Mouse (Mus musculus): Measurements from ENCODE around the gene Mast4. TPM values are rescaled to one million over a fixed set of nuclear protein-coding genes. Genes with fewer than 3 reads are reported as not detected.
"Not testable (repeated sequence)": the region's sequence is repeated elsewhere in the genome, so short reads cannot be mapped to it uniquely, and the experiment has no call there.

Mast4 gene
- 10.5 TPM for polyA plus RNA-seq (2021)

DNA sequence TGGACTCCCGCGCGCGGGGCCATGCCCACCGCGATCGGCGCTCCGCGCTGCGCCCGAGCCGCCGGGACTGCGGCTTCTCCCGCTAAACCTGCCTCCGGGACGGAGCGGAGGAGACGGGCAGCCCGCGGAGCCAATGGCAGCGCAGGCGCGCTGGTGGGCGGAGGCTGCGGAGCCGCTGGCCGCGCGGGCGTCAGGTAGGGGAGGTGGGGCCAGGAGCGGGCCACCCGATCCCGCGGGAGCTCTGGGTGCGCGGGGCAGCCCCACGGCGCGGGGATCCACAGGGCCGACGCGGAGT, at the start of gene Mast4:
TSS of gene Mast4 (minus strand) at position 106 of the 295 bp plus-strand sequence.
- no peak for TF ChIP-seq CTCF (IDR thresholded peaks at IDR 0.05)
- in situ Hi-C loops (cut with MboI; ENCODE audit: low pct_unique_long_range_greater_than_20kb): loop anchor here (5.0 to 25.0 kb wide), 2 partner anchors 157 to 303 kb away; no protein-coding TSS in a partner anchor
- POLR2A ChIA-PET: no interaction called here
- CTCF ChIA-PET: no interaction called here
- ATAC-seq (peak; percentile 97), DNase-seq (ENCODE audit: low read depth, low spot score) (peak; percentile 51)
- H3K27me3 ChIP-seq: peaks cover 8% of the 10 kb centered on the region

DNA sequence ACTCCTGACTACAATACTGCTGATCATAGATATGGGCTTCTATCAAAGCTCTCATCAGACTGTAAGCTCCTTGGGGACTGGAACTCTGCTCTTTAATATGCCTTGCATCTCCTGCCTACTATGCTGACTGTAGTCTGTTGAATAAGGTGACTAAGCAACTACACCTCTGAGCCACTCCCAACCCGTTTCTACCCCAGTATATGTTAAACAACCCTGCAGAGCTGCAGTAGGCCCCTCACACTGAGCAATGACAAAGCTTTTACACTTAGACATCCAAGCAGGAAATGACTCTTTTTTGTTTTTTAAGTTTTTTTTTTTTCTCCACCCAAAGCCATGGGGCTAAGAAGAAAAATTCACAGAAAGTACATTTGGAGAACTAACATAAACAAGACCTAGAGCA, 40.2 kb upstream of the Mast4 start:
- CTCF ChIA-PET: no interaction called here
- POLR2A ChIA-PET: interaction anchor here (0.6 kb wide), 1 partner anchor 164 kb away, joined by 4 read pairs; no protein-coding TSS in a partner anchor
- H3K27me3 ChIP-seq: no peaks in the 10 kb centered on the region
- in situ Hi-C loops (cut with MboI; ENCODE audit: low pct_unique_long_range_greater_than_20kb): no loop called here
- ATAC-seq: no peak
- TF ChIP-seq CTCF (IDR thresholded peaks at IDR 0.05): no peak
- no peak for DNase-seq (ENCODE audit: low read depth, low spot score)

DNA sequence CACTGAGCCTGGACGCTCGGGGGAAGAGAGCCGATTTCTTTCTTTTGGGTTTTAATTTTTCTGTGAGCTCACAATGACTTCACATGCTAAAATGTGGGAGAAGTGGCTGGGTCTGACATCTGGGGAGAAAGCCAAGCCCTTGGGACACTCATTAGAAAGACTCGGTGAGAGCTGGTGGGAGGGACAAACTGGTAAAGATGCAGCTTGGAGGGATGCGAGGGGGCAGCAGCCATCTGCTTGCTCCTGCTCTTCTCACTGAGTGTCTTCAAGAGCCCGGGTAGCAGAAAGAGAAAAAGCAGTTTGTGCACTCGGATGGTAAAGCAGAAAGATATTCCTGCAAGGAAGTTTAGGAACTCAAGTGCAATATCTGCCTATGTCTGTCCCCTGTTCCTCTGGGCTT, 34.9 kb upstream of the Mast4 start:
- no peak for DNase-seq (ENCODE audit: low read depth, low spot score)
- ChIA-PET CTCF (no interaction called here), POLR2A (no interaction called here)
- ATAC-seq: no peak
- no peaks in the 10 kb centered on the region for H3K27me3 ChIP-seq
- in situ Hi-C loops (cut with MboI; ENCODE audit: low pct_unique_long_range_greater_than_20kb): no loop called here
- TF ChIP-seq CTCF (IDR thresholded peaks at IDR 0.05): no peak

DNA sequence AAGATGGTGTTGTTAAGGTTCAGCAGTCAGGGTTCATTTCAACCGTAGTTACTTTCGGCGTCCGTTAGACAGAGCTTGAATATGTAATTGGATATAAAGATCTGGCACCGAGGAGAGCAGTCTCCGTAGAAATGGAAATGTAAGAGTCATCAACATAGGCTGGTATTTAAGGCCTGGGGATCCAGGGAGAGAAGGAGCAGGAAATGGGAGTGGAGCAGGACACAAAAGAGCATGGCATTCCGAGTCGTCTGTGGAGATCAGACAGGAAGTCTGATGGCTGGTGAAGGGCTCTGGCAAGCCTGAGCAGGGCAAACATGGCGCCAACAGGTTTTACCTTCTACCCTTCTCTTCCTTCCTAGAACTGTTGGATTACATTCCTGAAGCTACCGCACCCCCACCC, 28.9 kb upstream of the Mast4 start:
- POLR2A ChIA-PET: no interaction called here
- TF ChIP-seq CTCF (IDR thresholded peaks at IDR 0.05): no peak
- in situ Hi-C loops (cut with MboI; ENCODE audit: low pct_unique_long_range_greater_than_20kb): no loop called here
- ATAC-seq (no peak), DNase-seq (ENCODE audit: low read depth, low spot score) (no peak)
- CTCF ChIA-PET: interaction anchor here (1.3 kb wide), 1 partner anchor 12 kb away, joined by 3 read pairs; no protein-coding TSS in a partner anchor
- no peaks in the 10 kb centered on the region for H3K27me3 ChIP-seq

DNA sequence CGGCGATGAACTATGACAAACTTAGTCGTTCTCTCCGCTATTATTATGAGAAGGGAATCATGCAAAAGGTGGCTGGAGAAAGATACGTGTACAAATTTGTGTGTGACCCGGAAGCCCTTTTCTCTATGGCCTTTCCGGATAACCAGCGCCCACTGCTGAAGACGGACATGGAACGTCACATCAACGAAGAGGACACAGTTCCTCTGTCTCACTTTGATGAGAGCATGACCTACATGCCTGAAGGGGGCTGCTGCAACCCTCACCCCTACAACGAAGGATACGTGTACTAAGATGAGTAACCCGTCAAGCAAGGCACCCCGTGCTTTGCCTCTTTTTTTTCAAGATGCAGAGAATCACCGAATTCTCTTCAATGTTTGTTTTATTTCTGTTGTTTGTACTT, 23.1 kb upstream of the Mast4 start:
- CTCF ChIA-PET: not testable (repeated sequence)

DNA sequence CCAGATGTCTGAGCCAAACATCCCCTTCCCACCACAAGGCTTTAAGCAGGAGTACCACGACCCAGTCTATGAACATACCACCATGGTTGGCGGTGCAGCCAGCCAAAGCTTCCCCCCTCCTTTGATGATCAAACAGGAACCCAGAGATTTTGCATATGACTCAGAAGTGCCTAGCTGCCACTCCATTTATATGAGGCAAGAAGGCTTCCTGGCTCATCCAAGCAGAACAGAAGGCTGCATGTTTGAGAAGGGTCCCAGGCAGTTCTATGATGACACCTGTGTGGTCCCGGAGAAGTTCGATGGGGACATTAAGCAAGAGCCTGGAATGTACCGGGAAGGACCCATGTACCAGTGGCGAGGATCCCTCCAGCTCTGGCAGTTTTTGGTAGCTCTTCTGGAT, 22.6 kb upstream of the Mast4 start:
- DNase-seq (ENCODE audit: low read depth, low spot score); H3K27me3 ChIP-seq; ATAC-seq; in situ Hi-C loops (cut with MboI; ENCODE audit: low pct_unique_long_range_greater_than_20kb); CTCF ChIA-PET; POLR2A ChIA-PET: not testable (repeated sequence)

More for the DNA sequence above, 23.1 kb upstream of the Mast4 start:
- DNase-seq (ENCODE audit: low read depth, low spot score); ATAC-seq; H3K27me3 ChIP-seq; POLR2A ChIA-PET; in situ Hi-C loops (cut with MboI; ENCODE audit: low pct_unique_long_range_greater_than_20kb): not testable (repeated sequence)

DNA sequence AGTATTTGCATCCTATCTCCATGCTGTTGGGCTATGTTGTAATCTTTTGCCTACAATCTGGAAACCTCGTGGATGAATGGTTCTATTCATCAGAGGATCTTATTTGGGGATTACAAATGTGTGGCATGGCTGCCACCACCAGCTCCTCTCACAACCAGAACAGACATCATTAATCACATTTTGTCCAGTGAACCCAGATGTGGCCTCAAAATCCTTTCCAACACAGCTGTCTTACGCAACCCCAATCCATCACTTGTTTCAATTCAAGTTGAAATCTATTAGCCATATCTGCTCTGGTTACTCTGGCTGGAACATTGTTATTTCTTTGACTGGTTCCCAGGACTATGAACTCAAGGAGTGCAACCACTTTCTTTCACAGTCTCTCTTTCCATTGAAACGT, 20.4 kb upstream of the Mast4 start:
- CTCF ChIA-PET: no interaction called here
- DNase-seq (ENCODE audit: low read depth, low spot score) (no peak), ATAC-seq (no peak)
- POLR2A ChIA-PET: no interaction called here
- TF ChIP-seq CTCF (IDR thresholded peaks at IDR 0.05): no peak
- H3K27me3 ChIP-seq: no peaks in the 10 kb centered on the region
- in situ Hi-C loops (cut with MboI; ENCODE audit: low pct_unique_long_range_greater_than_20kb): no loop called here

DNA sequence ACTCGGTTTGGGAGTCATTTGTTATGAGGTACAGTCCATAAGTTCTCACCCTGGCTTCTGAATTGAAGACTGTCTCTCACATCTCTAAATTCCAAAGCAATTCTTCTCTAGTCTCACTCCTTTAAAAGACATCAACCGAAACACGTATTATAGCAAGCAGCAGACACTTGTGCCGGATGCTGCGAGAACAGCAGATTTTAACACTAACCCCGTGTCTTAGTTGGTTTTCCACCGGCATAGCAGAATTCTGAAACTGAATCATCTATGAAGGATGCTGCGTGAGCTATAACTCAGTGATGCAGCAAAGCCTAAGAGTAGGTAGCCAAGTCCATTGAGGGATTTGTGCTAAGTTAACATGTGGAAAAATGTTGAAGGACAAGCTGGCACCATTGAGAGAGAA, 10.5 kb upstream of the Mast4 start:
- in situ Hi-C loops (cut with MboI; ENCODE audit: low pct_unique_long_range_greater_than_20kb): loop anchor here (25.0 kb wide), 1 partner anchor 293 kb away; no protein-coding TSS in a partner anchor
- peaks cover 3% of the 10 kb centered on the region for H3K27me3 ChIP-seq
- POLR2A ChIA-PET: interaction anchor here (0.7 kb wide), 1 partner anchor 26 kb away, joined by 3 read pairs; no protein-coding TSS in a partner anchor
- no peak for TF ChIP-seq CTCF (IDR thresholded peaks at IDR 0.05)
- CTCF ChIA-PET: no interaction called here
- DNase-seq (ENCODE audit: low read depth, low spot score): no peak
- no peak for ATAC-seq

DNA sequence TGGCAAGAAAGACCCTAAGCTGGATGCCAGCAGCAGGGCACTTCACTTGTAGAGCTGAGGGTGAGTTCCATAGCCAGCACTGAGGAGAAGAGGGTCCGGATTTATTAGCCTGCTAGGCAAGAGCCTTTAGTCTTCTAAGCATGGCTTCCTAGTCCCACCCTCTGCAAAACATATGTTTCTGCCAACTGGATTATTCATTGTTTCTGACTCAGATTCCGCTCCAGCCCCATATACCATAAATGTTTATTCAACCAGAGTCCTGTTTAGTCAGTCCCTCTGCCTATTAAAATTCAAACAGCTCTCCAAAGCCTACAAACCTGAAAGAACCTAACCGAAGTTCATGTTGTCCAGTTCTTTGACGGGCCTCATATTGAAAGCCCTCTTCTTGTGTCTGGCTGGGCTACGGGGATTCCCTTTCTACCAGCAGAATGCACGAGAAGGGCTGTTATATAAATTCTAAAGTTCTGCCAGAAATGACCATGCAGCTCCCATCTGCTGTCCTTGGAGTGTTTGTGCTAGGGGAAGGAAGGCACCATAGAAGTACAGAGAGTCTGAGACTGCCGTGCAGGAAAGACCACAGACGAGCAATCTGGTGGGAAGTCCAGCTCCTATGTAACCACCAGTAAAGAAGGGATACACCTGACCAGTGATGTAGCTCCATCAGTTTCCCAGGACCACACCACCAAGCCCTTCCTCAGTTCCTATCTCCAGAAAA, 9.9 kb upstream of the Mast4 start:
- DNase-seq (ENCODE audit: low read depth, low spot score) (no peak), ATAC-seq (no peak)
- TF ChIP-seq CTCF (IDR thresholded peaks at IDR 0.05): no peak
- POLR2A ChIA-PET: no interaction called here
- in situ Hi-C loops (cut with MboI; ENCODE audit: low pct_unique_long_range_greater_than_20kb): loop anchor here (25.0 kb wide), 1 partner anchor 293 kb away; no protein-coding TSS in a partner anchor
- H3K27me3 ChIP-seq: peaks cover 3% of the 10 kb centered on the region
- CTCF ChIA-PET: no interaction called here

DNA sequence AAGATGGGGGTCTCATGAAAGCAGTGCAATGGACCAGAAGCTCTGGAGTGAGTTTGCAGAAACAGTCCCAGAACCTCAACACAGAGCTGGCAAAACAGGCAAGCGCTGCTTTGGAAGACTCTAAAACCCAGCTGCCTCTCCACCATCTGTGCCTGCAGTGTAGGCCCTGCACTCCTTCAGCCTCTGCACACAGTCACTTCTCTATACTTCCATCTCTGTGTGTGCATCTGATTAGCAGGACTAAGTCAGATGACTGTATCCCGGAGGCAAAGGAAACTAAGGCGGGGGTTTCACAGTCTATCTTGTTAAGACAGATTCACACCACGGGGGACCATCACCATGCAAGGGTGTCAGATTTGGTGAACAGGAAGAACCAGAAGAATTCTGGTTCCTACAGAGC, 6.7 kb upstream of the Mast4 start:
- DNase-seq (ENCODE audit: low read depth, low spot score): no peak
- H3K27me3 ChIP-seq: peaks cover 3% of the 10 kb centered on the region
- POLR2A ChIA-PET: no interaction called here
- no peak for ATAC-seq
- in situ Hi-C loops (cut with MboI; ENCODE audit: low pct_unique_long_range_greater_than_20kb): loop anchor here (25.0 kb wide), 1 partner anchor 296 kb away; no protein-coding TSS in a partner anchor
- CTCF ChIA-PET: no interaction called here
- no peak for TF ChIP-seq CTCF (IDR thresholded peaks at IDR 0.05)

DNA sequence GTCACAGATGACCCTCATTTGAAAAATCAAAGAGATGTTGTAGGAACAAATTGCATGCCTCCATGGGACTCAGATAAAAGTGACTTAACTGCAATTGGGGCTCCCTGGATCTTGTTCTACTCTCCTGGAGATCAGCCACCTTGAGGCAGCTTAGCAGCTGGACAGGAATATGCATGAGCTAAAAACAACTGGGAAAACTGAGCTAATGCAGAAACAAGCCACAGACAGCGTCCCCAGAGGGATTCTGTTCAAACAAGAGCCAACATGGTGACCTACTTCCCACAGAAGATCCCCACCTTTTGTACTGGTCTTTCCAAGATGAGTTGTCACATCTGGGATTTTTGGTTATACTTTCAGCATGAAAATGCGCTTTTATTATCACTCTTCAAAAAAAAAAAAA, 4.3 kb upstream of the Mast4 start:
- ChIA-PET CTCF (no interaction called here), POLR2A (no interaction called here)
- DNase-seq (ENCODE audit: low read depth, low spot score): no peak
- no peak for ATAC-seq
- TF ChIP-seq CTCF (IDR thresholded peaks at IDR 0.05): no peak
- H3K27me3 ChIP-seq: peaks cover 11% of the 10 kb centered on the region
- in situ Hi-C loops (cut with MboI; ENCODE audit: low pct_unique_long_range_greater_than_20kb): loop anchor here (25.0 kb wide), 1 partner anchor 299 kb away; no protein-coding TSS in a partner anchor

DNA sequence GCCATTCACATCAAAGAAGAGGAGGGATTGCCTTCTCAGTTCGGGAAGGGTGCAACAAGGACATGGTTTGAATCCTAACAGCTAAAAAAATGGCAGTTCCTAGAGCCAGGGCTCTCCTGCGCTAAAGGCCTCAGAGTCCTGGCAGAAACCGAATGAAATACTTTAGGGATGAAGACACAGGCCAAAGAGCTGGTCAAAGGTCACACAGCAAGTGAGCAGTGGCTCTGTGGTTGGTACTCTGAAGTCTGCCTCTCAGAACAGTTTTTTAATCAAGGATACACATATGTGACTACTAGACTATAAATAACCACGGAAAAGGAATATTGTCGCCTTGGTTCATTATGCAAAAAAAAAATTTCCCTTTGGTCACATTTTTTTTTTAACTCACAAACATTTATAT, 1.9 kb upstream of the Mast4 start:
- ATAC-seq (no peak), DNase-seq (ENCODE audit: low read depth, low spot score) (no peak)
- no peak for TF ChIP-seq CTCF (IDR thresholded peaks at IDR 0.05)
- peaks cover 8% of the 10 kb centered on the region for H3K27me3 ChIP-seq
- in situ Hi-C loops (cut with MboI; ENCODE audit: low pct_unique_long_range_greater_than_20kb): loop anchor here (25.0 kb wide), 1 partner anchor 301 kb away; no protein-coding TSS in a partner anchor
- POLR2A ChIA-PET: interaction anchor here (0.6 kb wide), 1 partner anchor 488 kb away, joined by 3 read pairs; no protein-coding TSS in a partner anchor
- CTCF ChIA-PET: no interaction called here
